Mouse (Mus musculus): ENCODE results near the gene Fgfr2. TPM values are rescaled to one million over a fixed set of nuclear protein-coding genes. Genes with fewer than 3 reads are reported as not detected.
"Not testable (repeated sequence)": the region's sequence is repeated elsewhere in the genome, so short reads cannot be mapped to it uniquely, and the experiment has no call there.

Fgfr2 gene
- polyA plus RNA-seq, 1 experiment: 12.0 TPM

GRCm38 (mm10) chr7:130479003-130479402 is 2644.1 kb downstream of the Fgfr2 start:
- H3K27ac ChIP-seq (replicated peaks; ENCODE audit: low read depth, low read length); H3K4me3 ChIP-seq (ENCODE audit: insufficient read depth, low read depth, low read length); H3K4me1 ChIP-seq (ENCODE audit: control insufficient read depth, insufficient read depth, insufficient read length, low read length): not testable (repeated sequence)

GRCm38 (mm10) chr7:130475970-130476369 is 2647.2 kb downstream of the Fgfr2 start:
- Histone ChIP-seq H3K27ac (replicated peaks; ENCODE audit: low read depth, low read length) (no peak overlapping the region), H3K4me1 (ENCODE audit: control insufficient read depth, insufficient read depth, insufficient read length, low read length) (no peaks in the 10 kb centered on the region), H3K4me3 (ENCODE audit: insufficient read depth, low read depth, low read length) (no peak overlapping the region)

GRCm38 (mm10) chr7:130473881-130474280 is 2649.3 kb downstream of the Fgfr2 start:
- Histone ChIP-seq H3K27ac (replicated peaks; ENCODE audit: low read depth, low read length) (no peak overlapping the region), H3K4me1 (ENCODE audit: control insufficient read depth, insufficient read depth, insufficient read length, low read length) (no peaks in the 10 kb centered on the region), H3K4me3 (ENCODE audit: insufficient read depth, low read depth, low read length) (no peak overlapping the region)

GRCm38 (mm10) chr7:130472683-130473082 is 2650.5 kb downstream of the Fgfr2 start:
- no peak overlapping the region for H3K4me3 ChIP-seq (ENCODE audit: insufficient read depth, low read depth, low read length)
- H3K4me1 ChIP-seq (ENCODE audit: control insufficient read depth, insufficient read depth, insufficient read length, low read length): no peaks in the 10 kb centered on the region
- no peak overlapping the region for H3K27ac ChIP-seq (replicated peaks; ENCODE audit: low read depth, low read length)

GRCm38 (mm10) chr7:130471045-130471444 is 2652.1 kb downstream of the Fgfr2 start:
- H3K4me3 ChIP-seq (ENCODE audit: insufficient read depth, low read depth, low read length): no peak overlapping the region
- H3K27ac ChIP-seq (replicated peaks; ENCODE audit: low read depth, low read length): no peak overlapping the region
- no peaks in the 10 kb centered on the region for H3K4me1 ChIP-seq (ENCODE audit: control insufficient read depth, insufficient read depth, insufficient read length, low read length)

GRCm38 (mm10) chr7:130455587-130456246 is 2667.4 kb downstream of the Fgfr2 start:
- no peaks in the 10 kb centered on the region; the same call in 1 of the 2 replicates for H3K4me1 ChIP-seq (ENCODE audit: control insufficient read depth, insufficient read depth, insufficient read length, low read length)
- no peak overlapping the region for H3K4me3 ChIP-seq (ENCODE audit: insufficient read depth, low read depth, low read length)
- no peak overlapping the region for H3K27ac ChIP-seq (replicated peaks; ENCODE audit: low read depth, low read length)

- Histone ChIP-seq H3K27ac (replicated peaks; ENCODE audit: low read depth, low read length) (no peak overlapping the region), H3K4me3 (ENCODE audit: insufficient read depth, low read depth, low read length) (no peak overlapping the region), H3K4me1 (ENCODE audit: control insufficient read depth, insufficient read depth, insufficient read length, low read length) (no peaks in the 10 kb centered on the region; the same call in 1 of the 2 replicates)
Observed at GRCm38 (mm10) chr7:130454226-130454625, 2668.9 kb downstream of the Fgfr2 start.

GRCm38 (mm10) chr7:130435776-130436175 is 2687.4 kb downstream of the Fgfr2 start:
- H3K4me3 ChIP-seq (ENCODE audit: insufficient read depth, low read depth, low read length): no peak overlapping the region
- no peak overlapping the region for H3K27ac ChIP-seq (replicated peaks; ENCODE audit: low read depth, low read length)

GRCm38 (mm10) chr7:130432141-130432540 is 2691.0 kb downstream of the Fgfr2 start:
- Histone ChIP-seq H3K27ac (replicated peaks; ENCODE audit: low read depth, low read length) (no peak overlapping the region), H3K4me1 (ENCODE audit: control insufficient read depth, insufficient read depth, insufficient read length, low read length) (peaks cover 2% of the 10 kb centered on the region; the same call in 1 of the 2 replicates), H3K4me3 (ENCODE audit: insufficient read depth, low read depth, low read length) (no peak overlapping the region)

More at GRCm38 (mm10) chr7:130435776-130436175, 2687.4 kb downstream of the Fgfr2 start:
- no peaks in the 10 kb centered on the region; the same call in 1 of the 2 replicates for H3K4me1 ChIP-seq (ENCODE audit: control insufficient read depth, insufficient read depth, insufficient read length, low read length)

GRCm38 (mm10) chr7:130426586-130426985 is 2696.6 kb downstream of the Fgfr2 start:
- peaks cover 5% of the 10 kb centered on the region for H3K4me1 ChIP-seq (ENCODE audit: control insufficient read depth, insufficient read depth, insufficient read length, low read length)
- H3K27ac ChIP-seq (replicated peaks; ENCODE audit: low read depth, low read length): no peak overlapping the region
- H3K4me3 ChIP-seq (ENCODE audit: insufficient read depth, low read depth, low read length): no peak overlapping the region

- peaks cover 5% of the 10 kb centered on the region for H3K4me1 ChIP-seq (ENCODE audit: control insufficient read depth, insufficient read depth, insufficient read length, low read length)
- no peak overlapping the region for H3K27ac ChIP-seq (replicated peaks; ENCODE audit: low read depth, low read length)
- H3K4me3 ChIP-seq (ENCODE audit: insufficient read depth, low read depth, low read length): no peak overlapping the region
Observed at GRCm38 (mm10) chr7:130425991-130426390, 2697.2 kb downstream of the Fgfr2 start.

GRCm38 (mm10) chr7:130419961-130420360 is 2703.2 kb downstream of the Fgfr2 start:
- no peak overlapping the region for H3K4me3 ChIP-seq (ENCODE audit: insufficient read depth, low read depth, low read length)
- H3K27ac ChIP-seq (replicated peaks; ENCODE audit: low read depth, low read length): no peak overlapping the region
- no peaks in the 10 kb centered on the region for H3K4me1 ChIP-seq (ENCODE audit: control insufficient read depth, insufficient read depth, insufficient read length, low read length)

GRCm38 (mm10) chr7:130407622-130408021 is 2715.5 kb downstream of the Fgfr2 start:
- Histone ChIP-seq H3K4me1 (ENCODE audit: control insufficient read depth, insufficient read depth, insufficient read length, low read length) (no peaks in the 10 kb centered on the region), H3K4me3 (ENCODE audit: insufficient read depth, low read depth, low read length) (no peak overlapping the region), H3K27ac (replicated peaks; ENCODE audit: low read depth, low read length) (no peak overlapping the region)

GRCm38 (mm10) chr7:130403346-130403745 is 2719.8 kb downstream of the Fgfr2 start:
- Histone ChIP-seq H3K4me3 (ENCODE audit: insufficient read depth, low read depth, low read length) (no peak overlapping the region), H3K27ac (replicated peaks; ENCODE audit: low read depth, low read length) (no peak overlapping the region)

GRCm38 (mm10) chr7:130394697-130395096 is 2728.5 kb downstream of the Fgfr2 start:
- Histone ChIP-seq H3K4me3 (ENCODE audit: insufficient read depth, low read depth, low read length) (no peak overlapping the region), H3K4me1 (ENCODE audit: control insufficient read depth, insufficient read depth, insufficient read length, low read length) (no peaks in the 10 kb centered on the region), H3K27ac (replicated peaks; ENCODE audit: low read depth, low read length) (no peak overlapping the region)

More at GRCm38 (mm10) chr7:130403346-130403745, 2719.8 kb downstream of the Fgfr2 start:
- H3K4me1 ChIP-seq (ENCODE audit: control insufficient read depth, insufficient read depth, insufficient read length, low read length): no peaks in the 10 kb centered on the region

- H3K4me3 ChIP-seq (ENCODE audit: insufficient read depth, low read depth, low read length); H3K27ac ChIP-seq (replicated peaks; ENCODE audit: low read depth, low read length); H3K4me1 ChIP-seq (ENCODE audit: control insufficient read depth, insufficient read depth, insufficient read length, low read length): not testable (repeated sequence)
Observed at GRCm38 (mm10) chr7:130390060-130390459, 2733.1 kb downstream of the Fgfr2 start.
